Mouse (Mus musculus) bone marrow, adult 2 months (tissue): ENCODE measurements at regions not wholly inside any gene's neighbourhood (a gene's known extent, or its start where the extent isn't known, plus 50 kb on each side); places are given as distances from the start of the nearest gene placed in this dataset.

Source experiments
- CTCF ChIP-seq: fragments of 200-500 bp; IDR thresholded peaks from 2 replicates; pipeline ENCODE4 v1.5.1; 2011; ENCODE audit warnings: low read length, control low read depth; ENCODE audit not compliant: control insufficient read depth, insufficient read depth
- POLR2A ChIP-seq: fragments of 200-500 bp; IDR thresholded peaks from 2 replicates; pipeline ENCODE4 v1.6.1; 2011; ENCODE audit warnings: low read depth, mild to moderate bottlenecking, control low read depth, low read length, borderline replicate concordance; ENCODE audit not compliant: control insufficient read depth

- TF ChIP-seq POLR2A = no peak
- no peak for TF ChIP-seq CTCF
These were observed 125.2 kb upstream of the Sulf2 start for GRCm38 (mm10) chr2:166280651-166281127.
